Mouse (Mus musculus): ENCODE results near the gene Sugp1.

The Sugp1 gene

DNA sequence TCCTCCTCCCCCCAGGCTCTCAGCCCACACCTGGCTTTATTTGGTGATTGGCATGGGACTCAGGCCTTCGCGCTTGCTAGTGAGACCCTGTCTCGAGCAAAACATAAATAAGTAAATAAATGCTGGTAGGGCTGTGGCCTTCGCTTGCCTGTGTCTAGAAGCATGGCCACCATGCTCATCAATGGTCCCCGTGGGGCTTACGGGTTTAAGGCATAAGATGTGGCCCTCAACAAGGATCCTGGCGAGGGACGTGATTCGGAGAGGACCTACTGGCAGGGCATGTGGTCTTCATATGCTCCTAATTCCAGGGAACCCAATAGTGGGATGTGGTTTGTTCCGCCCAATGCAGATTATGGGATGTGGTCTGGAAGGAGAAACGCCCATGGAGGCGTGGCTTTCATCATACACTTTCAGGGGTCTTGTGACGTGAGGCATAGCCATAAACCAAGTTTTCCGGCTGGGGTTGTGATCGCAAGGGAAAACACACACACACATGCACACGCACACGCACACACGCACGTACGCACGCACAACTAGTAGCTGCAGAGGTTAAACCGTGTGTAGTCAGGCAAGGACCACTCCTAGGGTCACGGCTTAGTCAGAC lies 68.7 kb downstream of the Sugp1 start:
- peak in 1 of 2 experiments; percentile 52 for DNase-seq (ENCODE audit: low spot score in 2 of 2)

DNA sequence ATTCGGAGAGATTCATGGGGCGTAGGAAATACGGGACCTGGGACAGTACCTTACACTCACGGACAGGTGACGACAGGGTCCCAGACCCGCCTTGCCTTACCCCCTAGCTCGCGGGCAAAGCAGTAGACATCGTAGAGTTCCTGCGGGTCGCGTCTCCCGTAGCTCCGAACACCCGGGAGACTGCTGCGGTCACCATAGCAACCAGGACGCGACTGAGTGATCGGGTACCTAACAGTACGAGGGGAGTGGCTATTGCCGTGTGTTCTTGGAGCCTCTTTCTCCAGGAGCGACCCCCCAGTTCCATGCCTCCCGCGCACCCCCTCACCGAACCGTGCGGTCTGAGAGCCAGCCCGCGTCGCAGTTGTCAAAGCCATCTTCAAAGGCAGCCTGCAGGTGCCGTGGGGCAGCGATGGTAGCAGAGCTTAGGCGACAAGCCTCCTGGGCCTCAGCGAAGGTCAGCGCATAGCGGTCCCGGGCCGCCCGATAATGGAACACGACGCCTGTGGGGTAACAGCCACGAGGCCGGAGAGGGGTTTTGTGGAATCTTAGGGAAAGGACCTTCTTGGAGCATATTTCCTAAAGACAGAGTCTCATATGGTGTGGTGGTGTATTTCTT lies 69.9 kb downstream of the Sugp1 start:
- peak in 1 of 2 experiments; percentile 54 for DNase-seq (ENCODE audit: low spot score in 2 of 2)

DNA sequence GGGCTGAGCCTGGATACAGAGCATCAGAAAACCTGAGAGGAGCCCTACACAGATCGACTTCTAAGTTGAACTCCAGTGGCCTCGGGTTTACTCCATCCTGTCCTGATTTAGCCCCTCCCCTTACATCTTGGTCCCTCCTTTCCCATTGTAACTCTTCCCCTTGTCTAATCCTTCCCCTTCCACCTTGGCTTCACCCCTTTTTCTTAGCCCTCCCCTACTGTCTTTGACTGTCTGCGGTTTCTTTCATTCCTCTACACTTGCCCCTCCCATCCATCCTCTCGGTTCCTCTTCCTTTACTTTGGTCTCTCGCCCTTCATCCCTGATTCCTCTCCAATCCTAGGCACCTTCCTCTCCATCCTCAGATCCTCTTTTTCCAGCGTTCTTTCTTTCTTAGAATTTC lies 71.9 kb downstream of the Sugp1 start:
- no peak for DNase-seq (ENCODE audit: low spot score in 2 of 2)

DNA sequence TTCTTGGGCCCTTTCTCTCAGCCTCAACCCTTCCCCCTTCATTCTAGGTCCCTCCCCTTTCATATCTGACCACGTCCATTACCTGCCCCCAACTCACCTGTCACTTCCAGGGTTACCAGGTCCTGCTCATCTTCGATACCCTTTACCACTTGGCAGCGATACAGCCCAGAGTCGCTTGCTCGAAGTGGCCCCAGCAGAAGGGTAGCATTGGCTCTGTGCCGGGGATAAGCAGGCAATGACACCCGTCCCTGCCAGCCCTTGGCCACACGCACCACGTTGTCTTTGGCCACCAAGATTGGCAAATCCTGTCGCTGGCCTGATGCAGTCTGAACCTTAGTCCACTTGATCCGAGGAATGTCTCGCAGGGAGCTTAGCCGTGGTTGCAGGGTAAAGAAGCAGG lies 72.3 kb downstream of the Sugp1 start:
- DNase-seq (ENCODE audit: low spot score in 2 of 2): no peak

DNA sequence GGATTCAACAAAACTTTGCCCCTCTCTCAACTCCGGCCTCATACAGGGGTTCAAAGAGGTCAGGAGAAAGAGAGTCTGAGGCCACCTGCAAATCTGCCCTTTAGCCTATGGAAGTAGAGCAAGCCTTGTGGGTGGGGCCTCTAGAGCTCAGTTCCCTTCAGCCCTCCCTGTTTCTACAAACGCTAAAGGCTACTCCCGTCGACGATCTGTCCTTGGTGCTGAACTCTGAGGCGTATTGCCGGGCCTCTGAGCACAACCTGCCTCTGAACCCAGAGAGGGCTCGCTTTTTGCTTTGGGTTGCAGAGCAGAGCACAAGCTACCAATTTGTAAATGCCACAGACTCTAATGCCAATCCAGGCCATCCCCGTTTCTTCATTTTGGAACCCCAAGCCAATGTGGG lies 75.0 kb downstream of the Sugp1 start:
- no peak for DNase-seq (ENCODE audit: low spot score in 2 of 2)

DNA sequence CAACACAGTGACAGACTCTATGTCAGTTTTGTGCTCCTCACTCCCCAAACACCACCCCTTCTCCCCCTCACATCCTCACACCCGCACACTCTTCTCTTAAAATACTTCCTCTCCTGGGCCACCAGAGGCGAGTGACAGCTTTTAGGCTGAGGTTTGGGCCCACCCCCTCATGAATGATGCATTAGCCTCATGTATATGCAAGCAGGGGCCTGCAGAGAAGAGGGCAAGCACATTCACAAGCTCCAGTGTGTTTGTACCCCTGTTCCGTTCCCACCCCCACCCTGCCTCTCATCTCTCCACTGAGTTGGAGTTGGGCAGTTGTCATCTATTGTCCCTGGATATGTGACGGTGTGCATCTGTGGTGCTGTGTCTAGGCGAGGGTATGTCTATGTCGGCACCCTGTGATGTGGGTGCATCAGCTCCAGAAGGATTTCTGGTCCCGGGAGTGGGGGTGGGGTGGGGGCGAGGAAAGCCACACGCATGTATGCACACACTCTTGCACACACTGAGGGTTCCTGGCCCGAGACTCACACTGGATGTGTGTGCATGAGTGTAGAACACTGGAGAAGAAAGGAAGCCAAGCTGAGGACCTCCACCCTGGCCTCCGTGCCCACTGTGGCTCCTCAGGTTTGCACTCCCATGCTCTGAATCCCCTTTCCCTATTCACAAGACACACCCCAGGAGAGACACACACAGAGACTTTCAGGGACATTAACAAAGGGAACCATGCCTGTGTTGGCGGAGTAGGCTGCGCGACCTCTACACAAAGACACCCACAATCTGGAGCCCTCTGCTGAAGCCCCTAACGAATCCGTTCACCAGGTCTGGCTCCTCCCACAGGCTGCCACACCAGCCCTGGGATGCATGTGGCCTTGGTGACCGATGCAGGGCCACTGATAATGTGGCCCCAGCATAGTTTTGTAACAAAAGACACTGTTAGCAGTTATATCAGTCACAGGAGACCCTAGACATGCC lies 76.4 kb downstream of the Sugp1 start:
- DNase-seq (ENCODE audit: low spot score in 2 of 2): no peak

DNA sequence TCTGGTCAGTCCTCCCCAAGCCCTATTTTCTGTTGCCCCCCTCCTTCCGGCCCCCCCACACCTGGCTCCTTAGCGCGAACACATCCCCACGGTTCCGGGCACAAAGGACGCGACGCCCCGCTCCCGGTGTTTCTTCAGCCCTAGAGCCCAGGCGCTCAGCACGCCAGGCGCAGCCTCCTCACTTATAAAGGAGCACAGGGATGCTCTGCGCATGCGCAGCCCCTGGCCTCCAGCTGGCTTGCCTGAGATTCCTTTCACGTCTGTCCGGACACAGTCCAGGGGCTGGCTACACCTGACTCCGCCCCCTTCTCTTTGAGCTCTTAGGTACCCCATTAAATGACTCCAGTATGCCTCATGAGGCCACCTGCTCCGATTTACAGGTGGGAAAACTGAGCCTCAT lies 78.1 kb downstream of the Sugp1 start, which contains the start of gene Ncan:
TSS of gene Ncan (minus strand) at position 207 of the 400 bp plus-strand sequence.
- peak in 1 of 2 experiments; percentile 33 for DNase-seq (ENCODE audit: low spot score in 2 of 2)
